Mouse (Mus musculus) intestine, embryonic 15.5 days (tissue): ENCODE results near the gene Spi1. TPM values are rescaled to one million over a fixed set of nuclear protein-coding genes. Genes with fewer than 3 reads are reported as not detected.
"Not testable (repeated sequence)": the region's sequence is repeated elsewhere in the genome, so short reads cannot be mapped to it uniquely, and the experiment has no call there.

Source experiments
- ATAC-seq: fragments of 200-750 bp; cut with Nextera tagmentation; 2 replicates; pipeline ENCODE4 v1.8.0; 2017; ENCODE audit warnings: moderate TSS enrichment, moderate library complexity
- H3K27ac ChIP-seq: fragments of 300-500 bp; sonication (generic); 2 replicates; pipeline ENCODE4 v1.5.1; 2015; ENCODE audit warnings: mild to moderate bottlenecking, inconsistent platforms
- H3K27me3 ChIP-seq: fragments of 300-500 bp; sonication (generic); replicated peaks from 2 replicates; pipeline ENCODE4 v1.6.1; 2015; ENCODE audit warnings: inconsistent platforms
- H3K36me3 ChIP-seq: fragments of 300-500 bp; sonication (generic); 2 replicates; pipeline ENCODE4 v1.6.1; 2015; ENCODE audit warnings: inconsistent platforms
- H3K4me1 ChIP-seq: fragments of 300-500 bp; sonication (generic); replicated peaks from 2 replicates; pipeline ENCODE4 v1.6.1; 2015; ENCODE audit warnings: inconsistent platforms
- H3K4me2 ChIP-seq: fragments of 300-500 bp; sonication (generic); replicated peaks from 2 replicates; pipeline ENCODE4 v1.6.1; 2015; ENCODE audit warnings: mild to moderate bottlenecking, inconsistent platforms
- H3K4me3 ChIP-seq: fragments of 300-500 bp; sonication (generic); replicated peaks from 2 replicates; pipeline ENCODE4 v1.5.1; 2015; ENCODE audit warnings: inconsistent platforms
- H3K9ac ChIP-seq: fragments of 300-500 bp; sonication (generic); 2 replicates; pipeline ENCODE4 v1.6.1; 2015; ENCODE audit warnings: inconsistent platforms
- H3K9me3 ChIP-seq: fragments of 300-500 bp; sonication (generic); 2 replicates; pipeline ENCODE4 v1.6.1; 2016; ENCODE audit warnings: inconsistent platforms
- WGBS: fragments of 180-500 bp; shearing (Covaris S2); methylation state at CpG from one replicate; pipeline ENCODE4 v1.1.7; 2015; 5-methylcytosine and 5-hydroxymethylcytosine counted together
- polyA plus RNA-seq: library from polyadenylated mRNA; unstranded; fragments of >200 nt; fragmentation: Nextera tagmentation; extraction: Ambion mirVana; gene quantifications from 2 replicates; pipeline ENCODE4 v1.2.1, GENCODE M21; 2015

Spi1 gene
- polyA plus RNA-seq = 7.9 and 8.9 TPM in 2 replicates

DNA sequence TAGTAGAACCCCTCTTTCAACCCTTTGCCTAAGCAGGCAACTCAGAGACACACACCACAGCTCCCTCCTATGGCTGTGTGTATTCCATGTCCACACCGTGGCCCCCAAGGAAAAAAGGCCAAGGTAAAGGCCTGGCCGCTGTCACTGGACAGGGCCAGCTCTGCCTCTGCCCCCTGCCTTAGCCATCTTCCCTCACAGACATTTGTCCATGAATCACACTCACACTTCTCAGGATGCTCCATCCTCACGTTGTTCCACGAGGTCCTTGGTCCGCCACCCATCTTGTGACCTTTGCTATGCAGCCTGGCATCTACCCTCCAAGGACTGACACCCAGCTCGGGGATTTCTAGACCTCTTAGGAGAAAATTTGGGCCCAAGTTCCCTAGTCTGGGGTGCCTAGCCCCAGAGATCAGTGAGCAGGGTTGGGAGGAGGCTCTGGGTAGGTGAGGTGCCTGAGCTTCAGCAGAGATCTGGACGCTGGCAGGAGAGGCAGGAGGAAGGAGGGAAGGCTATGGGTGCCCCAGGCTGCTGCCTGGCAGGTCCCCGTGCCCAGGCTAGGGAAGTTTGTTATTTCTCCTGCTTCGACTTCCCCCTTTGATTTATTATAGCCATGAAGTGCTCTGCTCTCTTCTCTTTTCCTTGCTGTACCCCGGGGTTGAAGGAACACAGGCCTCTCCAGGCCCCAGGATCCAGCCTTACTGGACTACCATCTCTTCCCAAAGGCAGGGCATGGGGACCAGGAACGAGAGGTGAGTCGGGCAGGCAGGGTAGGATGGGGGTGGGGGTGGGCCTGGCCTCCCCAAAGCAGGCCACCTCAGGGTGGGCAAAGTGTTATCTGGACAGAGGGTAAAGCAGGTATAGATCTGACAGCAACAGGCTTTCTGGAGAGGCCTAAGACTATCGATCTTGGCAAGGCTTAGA lies at the start of gene Spi1:
Gene Spi1 (plus strand): TSS at position 616 of the 921 bp plus-strand sequence.
- Histone ChIP-seq H3K4me1 (peaks cover 2% of the 10 kb centered on the region), H3K27me3 (no peaks in the 10 kb centered on the region), H3K4me2 (no peak within 1 kb of the TSS)

DNA sequence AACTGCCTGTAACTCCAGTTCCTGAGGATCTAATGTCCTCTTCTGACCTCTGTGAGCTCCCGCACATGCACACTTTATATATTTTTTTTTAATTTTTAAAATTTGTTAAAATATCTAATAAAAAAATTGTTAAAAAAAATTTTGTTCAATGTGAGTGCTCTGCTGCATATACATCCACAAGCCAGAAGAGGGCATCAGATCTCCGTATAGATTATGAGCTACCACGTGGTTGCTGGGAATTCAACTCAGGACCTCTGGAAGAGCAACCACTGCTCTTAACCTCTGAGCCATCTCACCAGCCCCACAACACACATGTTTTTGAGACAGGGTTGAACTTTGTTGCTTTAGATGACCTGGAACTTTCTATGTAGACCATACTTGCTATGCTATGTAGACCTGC lies 49.2 kb upstream of the Spi1 start:
- ATAC-seq = no peak

More for the DNA sequence above, at the start of gene Spi1:
- no peaks in the 10 kb centered on the region for H3K9me3 ChIP-seq
- H3K27ac ChIP-seq = no peak within 1 kb of the TSS
- no peaks in the 10 kb centered on the region for H3K36me3 ChIP-seq
- H3K4me3 ChIP-seq = no peak within 1 kb of the TSS
- WGBS = 76% methylated on average over 13 of the region's 13 CpGs
- H3K9ac ChIP-seq = no peak within 1 kb of the TSS
- no peak for ATAC-seq

DNA sequence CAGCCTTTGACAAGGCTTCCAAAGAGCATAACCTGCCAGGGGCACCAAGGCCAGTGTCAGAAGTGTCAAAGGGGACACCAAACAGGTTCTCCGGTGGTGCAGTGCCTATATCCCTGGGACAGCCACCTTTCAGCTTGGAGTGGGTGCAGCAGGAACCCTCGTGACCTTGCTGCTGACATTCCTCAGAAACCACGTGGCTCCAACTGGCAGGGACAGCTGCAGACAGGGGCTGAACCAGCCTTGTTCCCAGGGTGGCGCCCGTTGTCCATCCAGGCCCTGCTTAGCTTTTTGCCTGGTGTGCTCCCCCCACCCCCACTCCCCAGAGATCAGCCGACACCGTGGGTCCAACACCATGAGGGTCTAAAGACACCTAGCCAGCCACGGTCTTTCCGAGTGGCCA lies 46.8 kb upstream of the Spi1 start, which contains the start of gene Rapsn:
Gene Rapsn (plus strand): TSS at position 236 of the 400 bp plus-strand sequence.
- Histone ChIP-seq H3K27ac (no peak within 1 kb of the TSS), H3K4me1 (no peaks in the 10 kb centered on the region), H3K4me3 (no peak within 1 kb of the TSS), H3K36me3 (no peaks in the 10 kb centered on the region), H3K9me3 (no peaks in the 10 kb centered on the region), H3K4me2 (no peak within 1 kb of the TSS), H3K27me3 (no peaks in the 10 kb centered on the region), H3K9ac (no peak within 1 kb of the TSS)
- WGBS = 45% methylated on average over 9 of the region's 9 CpGs
- peak; percentile 75 for ATAC-seq

More for the DNA sequence above, 49.2 kb upstream of the Spi1 start:
- H3K9me3 ChIP-seq = no peaks in the 10 kb centered on the region
- H3K9ac ChIP-seq = no peak overlapping the region
- no peak overlapping the region for H3K4me3 ChIP-seq
- no peaks in the 10 kb centered on the region for H3K4me1 ChIP-seq
- no peaks in the 10 kb centered on the region for H3K36me3 ChIP-seq
- 22% methylated on average over 3 of the region's 3 CpGs for WGBS
- no peak overlapping the region for H3K27ac ChIP-seq
- no peaks in the 10 kb centered on the region for H3K27me3 ChIP-seq
- H3K4me2 ChIP-seq = no peak overlapping the region

DNA sequence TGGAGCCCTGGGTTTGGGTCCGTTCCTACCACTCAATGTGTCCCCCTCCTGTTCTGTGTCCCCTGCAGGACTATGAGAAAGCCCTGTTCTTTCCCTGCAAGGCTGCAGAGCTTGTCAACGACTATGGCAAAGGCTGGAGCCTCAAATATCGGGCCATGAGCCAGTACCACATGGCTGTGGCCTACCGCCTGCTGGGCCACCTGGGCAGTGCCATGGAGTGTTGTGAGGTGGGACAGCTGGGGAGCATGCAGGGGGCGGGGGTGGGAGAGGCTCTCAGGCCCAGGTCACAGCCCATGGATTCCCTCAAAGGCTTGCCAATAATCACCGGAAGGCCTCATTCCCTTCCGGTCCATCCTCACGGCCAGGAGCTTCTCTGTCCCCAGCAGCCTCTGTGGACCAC lies 40.4 kb upstream of the Spi1 start:
- no peaks in the 10 kb centered on the region for H3K36me3 ChIP-seq
- no peak overlapping the region for H3K4me2 ChIP-seq
- no peak overlapping the region for H3K27ac ChIP-seq
- no peaks in the 10 kb centered on the region for H3K27me3 ChIP-seq
- 78% methylated on average over 8 of the region's 8 CpGs for WGBS
- ATAC-seq = no peak
- H3K4me1 ChIP-seq = no peaks in the 10 kb centered on the region
- no peak overlapping the region for H3K4me3 ChIP-seq
- no peak overlapping the region for H3K9ac ChIP-seq
- H3K9me3 ChIP-seq = no peaks in the 10 kb centered on the region

DNA sequence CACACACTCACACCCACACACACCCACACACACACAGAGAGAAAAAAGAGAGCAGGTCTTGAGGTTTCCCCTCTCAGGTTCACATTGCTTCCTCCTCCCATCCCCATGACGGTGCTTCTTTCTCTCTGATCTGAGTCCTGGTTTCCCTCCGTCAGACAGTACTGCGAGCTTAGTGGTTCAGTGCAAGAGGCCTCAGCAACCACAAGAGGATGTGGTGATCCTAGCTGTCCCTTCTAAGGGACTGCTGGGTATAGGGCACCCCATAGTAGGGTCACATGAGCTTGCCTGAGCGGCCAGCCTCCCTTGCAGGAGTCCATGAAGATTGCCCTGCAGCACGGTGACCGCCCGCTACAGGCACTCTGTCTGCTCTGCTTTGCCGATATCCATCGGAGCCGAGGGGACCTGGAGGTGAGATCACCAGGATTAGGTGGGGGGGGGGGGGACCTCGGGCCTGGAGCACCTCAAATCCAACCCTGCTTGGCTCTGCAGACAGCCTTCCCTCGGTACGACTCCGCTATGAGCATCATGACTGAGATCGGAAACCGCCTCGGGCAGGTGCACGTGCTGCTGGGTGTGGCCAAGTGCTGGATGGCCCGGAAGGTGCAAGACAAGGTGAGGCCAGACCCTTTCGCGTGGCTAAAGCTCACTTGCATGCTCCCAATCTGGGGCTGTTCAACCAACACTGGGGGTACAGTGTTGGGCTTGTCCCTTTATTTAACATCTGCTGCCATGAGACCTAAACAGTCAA lies 39.4 kb upstream of the Spi1 start:
- no peaks in the 10 kb centered on the region for H3K4me1 ChIP-seq
- H3K9ac ChIP-seq = no peak overlapping the region
- H3K4me3 ChIP-seq = no peak overlapping the region
- H3K27me3 ChIP-seq = no peaks in the 10 kb centered on the region
- H3K27ac ChIP-seq = no peak overlapping the region
- 73% methylated on average over 21 of the region's 21 CpGs for WGBS
- no peak overlapping the region for H3K4me2 ChIP-seq
- ATAC-seq = no peak
- H3K9me3 ChIP-seq = no peaks in the 10 kb centered on the region
- no peaks in the 10 kb centered on the region for H3K36me3 ChIP-seq

DNA sequence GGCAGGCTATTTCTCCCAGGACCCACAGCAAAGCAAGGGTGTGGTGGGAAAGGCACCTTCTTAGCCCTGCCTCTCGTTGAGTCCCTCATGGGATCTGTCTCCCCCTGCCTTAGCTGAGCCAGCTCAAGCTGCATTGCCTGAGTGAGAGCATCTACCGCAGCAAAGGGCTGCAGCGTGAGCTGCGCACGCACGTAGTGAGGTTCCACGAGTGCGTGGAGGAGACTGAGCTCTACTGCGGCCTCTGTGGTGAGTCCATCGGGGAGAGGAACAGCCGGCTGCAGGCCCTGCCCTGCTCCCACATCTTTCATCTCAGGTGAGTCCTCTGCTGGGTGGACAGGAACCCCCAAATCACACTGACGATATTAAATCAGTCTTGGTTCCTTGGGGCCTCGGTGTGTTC lies 37.5 kb upstream of the Spi1 start:
- WGBS = 78% methylated on average over 13 of the region's 13 CpGs
- no peaks in the 10 kb centered on the region for H3K4me1 ChIP-seq
- no peak overlapping the region for H3K4me3 ChIP-seq
- H3K4me2 ChIP-seq = no peak overlapping the region
- no peak overlapping the region for H3K27ac ChIP-seq
- no peak overlapping the region for H3K9ac ChIP-seq
- H3K9me3 ChIP-seq = no peaks in the 10 kb centered on the region
- H3K27me3 ChIP-seq = no peaks in the 10 kb centered on the region
- no peaks in the 10 kb centered on the region for H3K36me3 ChIP-seq
- no peak for ATAC-seq

DNA sequence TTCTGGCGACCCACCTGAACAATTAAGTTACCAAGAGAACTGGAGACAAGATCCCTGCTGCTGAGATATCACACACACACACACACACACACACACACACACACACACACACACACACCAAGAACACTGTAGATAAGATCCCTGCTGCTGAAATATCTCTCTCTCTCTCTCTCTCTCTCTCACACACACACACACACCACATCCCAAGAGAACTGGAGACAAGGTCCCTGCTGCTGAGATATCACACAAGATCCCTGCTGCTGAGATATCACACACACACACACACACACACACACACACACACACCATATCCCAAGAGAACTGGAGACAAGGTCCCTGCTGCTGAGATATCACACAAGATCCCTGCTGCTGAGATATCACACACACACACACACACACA lies 36.4 kb upstream of the Spi1 start:
- H3K4me1 ChIP-seq, H3K36me3 ChIP-seq, H3K9ac ChIP-seq, H3K4me3 ChIP-seq, H3K4me2 ChIP-seq, H3K27ac ChIP-seq, H3K9me3 ChIP-seq, ATAC-seq, H3K27me3 ChIP-seq: not testable (repeated sequence)
- 88% methylated on average over 1 of the region's 1 CpGs for WGBS

DNA sequence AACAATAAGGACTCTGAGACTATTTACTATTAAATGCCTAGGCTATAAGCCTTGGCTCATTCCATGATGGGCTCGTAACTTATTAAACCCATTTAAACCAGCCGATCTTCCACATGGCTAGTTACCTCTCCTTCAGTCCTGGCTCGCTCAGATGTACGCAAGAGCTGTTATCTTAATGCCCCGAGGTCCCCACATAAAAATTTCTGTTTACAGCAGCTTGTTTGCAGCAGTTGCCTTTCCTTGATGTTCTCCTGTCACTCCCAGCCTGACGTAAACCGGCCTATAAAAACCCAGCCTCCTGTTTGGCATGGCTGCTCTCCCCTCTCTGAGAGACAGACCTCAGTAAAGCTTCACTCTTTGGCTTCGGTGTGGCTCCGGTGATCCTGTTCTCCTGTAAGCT lies 34.8 kb upstream of the Spi1 start:
- H3K27ac ChIP-seq = no peak overlapping the region
- no peak for ATAC-seq

DNA sequence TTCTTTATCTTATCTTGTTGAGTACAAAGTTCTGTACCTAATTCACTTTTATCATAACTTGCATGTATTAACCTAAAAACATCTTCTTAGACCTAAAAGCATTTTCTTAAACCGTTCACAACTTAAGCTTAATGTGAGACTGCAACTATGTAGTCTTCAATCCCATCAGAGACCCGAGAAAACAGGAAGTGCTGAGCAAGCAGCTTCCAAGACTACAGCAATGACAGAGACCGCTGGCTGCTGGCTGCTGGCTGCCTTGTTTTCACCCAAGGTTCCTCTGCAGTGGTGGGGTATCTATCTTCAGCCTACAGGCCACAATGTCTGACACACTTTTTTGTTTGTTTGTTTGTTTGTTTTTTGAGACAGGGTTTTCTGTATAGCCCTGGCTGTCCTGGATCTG lies 30.3 kb upstream of the Spi1 start:
- no peak for ATAC-seq

More for the DNA sequence above, 34.8 kb upstream of the Spi1 start:
- Histone ChIP-seq H3K9ac (no peak overlapping the region), H3K4me1 (no peaks in the 10 kb centered on the region), H3K4me3 (no peak overlapping the region), H3K36me3 (no peaks in the 10 kb centered on the region), H3K27me3 (no peaks in the 10 kb centered on the region), H3K9me3 (no peaks in the 10 kb centered on the region), H3K4me2 (no peak overlapping the region)
- WGBS = 59% methylated on average over 9 of the region's 9 CpGs

DNA sequence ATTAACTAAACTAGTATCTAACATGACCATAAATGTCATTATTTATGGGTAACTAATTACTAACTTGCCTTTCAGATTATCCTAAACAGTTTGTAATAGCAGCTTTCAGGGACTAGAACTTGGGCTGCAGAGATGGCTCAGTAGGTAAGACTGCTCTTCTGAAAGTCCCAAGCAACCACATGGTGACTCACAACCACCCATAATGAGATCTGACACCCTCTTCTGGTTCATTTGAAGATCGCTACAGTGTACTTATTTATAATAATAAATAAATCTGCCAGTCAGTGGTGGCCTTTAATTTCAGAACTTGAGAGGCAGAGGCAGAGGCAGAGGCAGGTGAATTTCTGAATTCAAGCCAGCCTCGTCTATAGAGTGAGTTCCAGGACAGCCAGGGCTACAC lies 29.4 kb upstream of the Spi1 start:
- no peaks in the 10 kb centered on the region for H3K27me3 ChIP-seq
- no peak for ATAC-seq
- no peaks in the 10 kb centered on the region for H3K9me3 ChIP-seq
- WGBS = 60% methylated on average over 2 of the region's 2 CpGs
- no peak overlapping the region for H3K4me3 ChIP-seq
- no peak overlapping the region for H3K27ac ChIP-seq
- H3K9ac ChIP-seq = no peak overlapping the region
- peaks cover 7% of the 10 kb centered on the region for H3K4me1 ChIP-seq
- H3K4me2 ChIP-seq = no peak overlapping the region
- peaks cover 25% of the 10 kb centered on the region for H3K36me3 ChIP-seq

More for the DNA sequence above, 30.3 kb upstream of the Spi1 start:
- Histone ChIP-seq H3K4me2 (no peak overlapping the region), H3K9ac (no peak overlapping the region), H3K4me3 (no peak overlapping the region), H3K36me3 (peaks cover 17% of the 10 kb centered on the region), H3K27ac (no peak overlapping the region), H3K9me3 (no peaks in the 10 kb centered on the region), H3K4me1 (peaks cover 7% of the 10 kb centered on the region), H3K27me3 (no peaks in the 10 kb centered on the region)
- 75% methylated on average over 3 of the region's 3 CpGs for WGBS

DNA sequence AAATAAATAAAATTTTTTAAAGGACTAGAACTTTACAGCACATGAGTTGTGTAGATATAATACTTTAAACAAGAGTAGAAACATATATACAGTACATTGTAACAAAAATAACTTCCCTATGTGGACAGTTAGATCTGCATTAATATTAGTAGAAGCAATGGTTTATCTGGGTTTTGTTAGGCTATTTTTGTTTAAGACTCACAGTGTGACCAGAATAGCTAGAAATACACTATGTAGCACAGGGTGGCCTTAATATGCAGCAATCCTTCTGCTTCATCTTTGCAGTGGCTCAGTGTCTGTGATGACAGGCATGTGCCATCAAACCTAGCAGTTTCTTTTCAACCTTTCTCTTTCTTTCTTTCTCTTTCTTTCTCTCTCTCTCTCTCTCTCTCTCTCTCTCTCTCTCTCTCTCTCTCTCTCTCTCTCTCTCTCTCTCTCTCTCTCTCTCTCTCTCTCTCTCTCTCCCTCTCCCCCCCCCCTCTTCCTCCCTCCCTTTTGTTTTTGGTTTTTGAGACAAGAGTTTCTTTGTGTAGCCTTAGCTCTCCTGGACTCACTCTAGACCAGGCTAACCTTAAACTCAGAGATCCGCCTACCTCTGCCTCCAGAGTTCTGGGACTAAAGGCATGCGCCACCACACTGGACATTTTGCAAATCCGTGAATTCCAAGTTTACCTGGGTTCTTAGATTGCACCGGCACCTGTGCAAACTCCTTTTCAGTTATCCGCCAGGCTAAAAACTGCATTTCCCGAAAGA lies 28.8 kb upstream of the Spi1 start:
- H3K4me1 ChIP-seq = peaks cover 7% of the 10 kb centered on the region
- H3K4me3 ChIP-seq = peak overlapping the region; percentile 68
- H3K4me2 ChIP-seq = peak overlapping the region; percentile 86
- H3K36me3 ChIP-seq = peaks cover 30% of the 10 kb centered on the region
- no peak overlapping the region for H3K27ac ChIP-seq
- H3K9me3 ChIP-seq = no peaks in the 10 kb centered on the region
- ATAC-seq = peak; percentile 74
- H3K9ac ChIP-seq = peak overlapping the region; percentile 44; the same call in 1 of the 2 replicates
- 0% methylated on average over 6 of the region's 6 CpGs for WGBS
- no peaks in the 10 kb centered on the region for H3K27me3 ChIP-seq

DNA sequence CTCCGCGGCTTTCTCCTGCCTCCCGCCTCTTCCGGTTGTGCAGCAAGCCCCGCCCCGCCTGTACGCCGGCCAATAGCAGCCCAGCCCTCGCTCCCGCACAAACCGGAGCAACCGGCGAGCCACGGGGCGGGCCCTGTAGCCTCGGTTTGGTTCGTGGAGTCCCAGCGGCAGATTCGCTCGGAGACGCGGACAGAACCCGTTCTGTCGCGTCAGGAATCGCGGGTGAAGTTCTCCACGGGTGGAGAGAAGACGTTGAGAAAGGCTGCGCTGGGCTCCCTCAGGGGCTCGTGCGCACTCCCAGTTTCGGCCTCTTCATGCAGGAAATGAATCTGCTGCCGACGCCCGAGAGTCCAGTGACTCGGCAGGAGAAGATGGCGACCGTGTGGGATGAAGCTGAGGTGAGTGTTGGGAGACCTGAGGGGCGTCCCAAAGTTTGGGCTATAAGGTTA lies 28.2 kb upstream of the Spi1 start, which contains the start of gene Psmc3:
Gene Psmc3 (plus strand): TSS at position 76 of the 449 bp plus-strand sequence.
- no peaks in the 10 kb centered on the region for H3K27me3 ChIP-seq
- under 1% methylated on average over 40 of the region's 40 CpGs for WGBS
- peak; percentile 100 for ATAC-seq
- H3K4me1 ChIP-seq = peaks cover 7% of the 10 kb centered on the region
- H3K9ac ChIP-seq = peak within 1 kb of the TSS; percentile 85
- H3K9me3 ChIP-seq = no peaks in the 10 kb centered on the region
- H3K27ac ChIP-seq = peak within 1 kb of the TSS; percentile 77
- peaks cover 36% of the 10 kb centered on the region for H3K36me3 ChIP-seq
- H3K4me3 ChIP-seq = peak within 1 kb of the TSS; percentile 68
- H3K4me2 ChIP-seq = peak within 1 kb of the TSS; percentile 86
